Mouse (Mus musculus) intestine, embryonic 16.5 days (tissue): ENCODE data around the gene Rev1. TPM values are rescaled to one million over a fixed set of nuclear protein-coding genes. Genes with fewer than 3 reads are reported as not detected.

Experiments
- ATAC-seq: fragments of 200-750 bp; cut with Nextera tagmentation; 2 replicates; pipeline ENCODE4 v1.8.0; 2017; ENCODE audit warnings: moderate TSS enrichment, moderate library complexity
- H3K27ac ChIP-seq: fragments of 300-500 bp; sonication (generic); 2 replicates; pipeline ENCODE4 v1.5.1; 2014; ENCODE audit warnings: mild to moderate bottlenecking, low read length
- H3K27me3 ChIP-seq: fragments of 300-500 bp; sonication (generic); replicated peaks from 2 replicates; pipeline ENCODE4 v1.6.1; 2014; ENCODE audit warnings: low read length, control low read depth, mixed read lengths; ENCODE audit not compliant: control insufficient read depth, insufficient read depth
- H3K36me3 ChIP-seq: fragments of 300-500 bp; sonication (generic); 2 replicates; pipeline ENCODE4 v1.6.1; 2014; ENCODE audit warnings: low read length, control low read depth; ENCODE audit not compliant: control insufficient read depth, insufficient read depth
- H3K4me1 ChIP-seq: fragments of 300-500 bp; sonication (generic); 2 replicates; pipeline ENCODE4 v1.6.1; 2014; ENCODE audit warnings: low read length, control low read depth, mixed read lengths; ENCODE audit not compliant: control insufficient read depth, insufficient read depth
- H3K4me2 ChIP-seq: fragments of 300-500 bp; sonication (generic); 2 replicates; pipeline ENCODE4 v1.6.1; 2014; ENCODE audit warnings: low read depth, low read length, control low read depth
- H3K4me3 ChIP-seq: fragments of 300-500 bp; sonication (generic); 2 replicates; pipeline ENCODE4 v1.5.1; 2014; ENCODE audit warnings: mild to moderate bottlenecking, low read length
- H3K9ac ChIP-seq: fragments of 300-500 bp; sonication (generic); 2 replicates; pipeline ENCODE4 v1.6.1; 2014; ENCODE audit warnings: low read depth, low read length
- H3K9me3 ChIP-seq: fragments of 300-500 bp; sonication (generic); 2 replicates; pipeline ENCODE4 v1.6.1; 2016; ENCODE audit warnings: low read length, control low read depth; ENCODE audit not compliant: control insufficient read depth
- WGBS: fragments of 180-500 bp; shearing (Covaris S2); extraction: QIAGEN DNeasy Blood & Tissue Kit; methylation state at CpG from one replicate; pipeline ENCODE4 v1.1.7; 2014; 5-methylcytosine and 5-hydroxymethylcytosine counted together
- polyA plus RNA-seq: library from polyadenylated mRNA; unstranded; fragments of >200 nt; fragmentation: Nextera tagmentation; extraction: Ambion mirVana; gene quantifications from 2 replicates; pipeline ENCODE4 v1.2.1, GENCODE M21; 2015

Rev1 gene
- polyA plus RNA-seq, 1 experiment from 2014 or later = 16.6 TPM

GRCm38 (mm10) chr1:38139396-38139795 lies 9.8 kb upstream of the Rev1 start:
- no peaks in the 10 kb centered on the region for H3K4me1 ChIP-seq
- H3K27me3 ChIP-seq = no peaks in the 10 kb centered on the region
- no peak overlapping the region for H3K27ac ChIP-seq
- no peak for ATAC-seq
- no peaks in the 10 kb centered on the region for H3K36me3 ChIP-seq
- H3K4me3 ChIP-seq = no peak overlapping the region
- H3K9me3 ChIP-seq = no peaks in the 10 kb centered on the region
- no peak overlapping the region for H3K4me2 ChIP-seq
- no peak overlapping the region for H3K9ac ChIP-seq
- WGBS = 75% methylated on average over 2 of the region's 2 CpGs

- Histone ChIP-seq H3K9ac (no peak overlapping the region), H3K9me3 (no peaks in the 10 kb centered on the region), H3K4me1 (peaks cover 4% of the 10 kb centered on the region; the same call in 1 of the 2 replicates), H3K4me2 (no peak overlapping the region), H3K4me3 (no peak overlapping the region), H3K27ac (no peak overlapping the region), H3K27me3 (no peaks in the 10 kb centered on the region), H3K36me3 (no peaks in the 10 kb centered on the region)
- 58% methylated on average over 6 of the region's 6 CpGs for WGBS
- ATAC-seq = no peak
Measured at GRCm38 (mm10) chr1:38132942-38133341, 3.3 kb upstream of the Rev1 start.

- Histone ChIP-seq H3K4me2 (no peak overlapping the region), H3K27me3 (no peaks in the 10 kb centered on the region), H3K9me3 (no peaks in the 10 kb centered on the region), H3K4me3 (no peak overlapping the region), H3K36me3 (no peaks in the 10 kb centered on the region), H3K9ac (no peak overlapping the region), H3K27ac (no peak overlapping the region), H3K4me1 (peaks cover 9% of the 10 kb centered on the region; the same call in 1 of the 2 replicates)
- 52% methylated on average over 10 of the region's 10 CpGs for WGBS
- no peak for ATAC-seq
Measured at GRCm38 (mm10) chr1:38130715-38131483, 1.3 kb upstream of the Rev1 start.

- Histone ChIP-seq H3K4me2 (peak overlapping the region; percentile 78), H3K4me1 (peaks cover 15% of the 10 kb centered on the region), H3K27me3 (no peaks in the 10 kb centered on the region), H3K36me3 (no peaks in the 10 kb centered on the region), H3K27ac (peak overlapping the region; percentile 83), H3K9me3 (no peaks in the 10 kb centered on the region), H3K9ac (peak overlapping the region; percentile 87), H3K4me3 (peak overlapping the region; percentile 84)
- WGBS = under 1% methylated on average over 65 of the region's 68 CpGs
- peak; percentile 28 for ATAC-seq
Measured at GRCm38 (mm10) chr1:38128919-38129436, 623 bp downstream of the Rev1 start.

GRCm38 (mm10) chr1:38127036-38127435 lies 2.6 kb downstream of the Rev1 start:
- H3K4me3 ChIP-seq = no peak overlapping the region
- H3K9ac ChIP-seq = no peak overlapping the region
- no peak for ATAC-seq

GRCm38 (mm10) chr1:38126426-38126825 lies 3.2 kb downstream of the Rev1 start:
- Histone ChIP-seq H3K4me1 (peaks cover 16% of the 10 kb centered on the region), H3K9ac (no peak overlapping the region), H3K9me3 (no peaks in the 10 kb centered on the region), H3K27ac (no peak overlapping the region), H3K27me3 (no peaks in the 10 kb centered on the region), H3K4me3 (no peak overlapping the region), H3K36me3 (no peaks in the 10 kb centered on the region), H3K4me2 (no peak overlapping the region)
- 83% methylated on average over 3 of the region's 3 CpGs for WGBS
- ATAC-seq = no peak

More at GRCm38 (mm10) chr1:38127036-38127435, 2.6 kb downstream of the Rev1 start:
- Histone ChIP-seq H3K4me2 (no peak overlapping the region), H3K9me3 (no peaks in the 10 kb centered on the region), H3K4me1 (peaks cover 16% of the 10 kb centered on the region), H3K36me3 (no peaks in the 10 kb centered on the region), H3K27me3 (no peaks in the 10 kb centered on the region), H3K27ac (no peak overlapping the region)

- Histone ChIP-seq H3K4me3 (no peak overlapping the region), H3K36me3 (no peaks in the 10 kb centered on the region), H3K9ac (no peak overlapping the region), H3K27ac (no peak overlapping the region), H3K9me3 (no peaks in the 10 kb centered on the region), H3K4me1 (peaks cover 20% of the 10 kb centered on the region), H3K27me3 (no peaks in the 10 kb centered on the region), H3K4me2 (no peak overlapping the region)
- peak; percentile 76 for ATAC-seq
Measured at GRCm38 (mm10) chr1:38124261-38124660, 5.3 kb downstream of the Rev1 start.

- Histone ChIP-seq H3K27me3 (no peaks in the 10 kb centered on the region), H3K4me2 (no peak overlapping the region), H3K9ac (no peak overlapping the region), H3K4me1 (peaks cover 11% of the 10 kb centered on the region), H3K4me3 (no peak overlapping the region), H3K36me3 (no peaks in the 10 kb centered on the region), H3K27ac (no peak overlapping the region), H3K9me3 (no peaks in the 10 kb centered on the region)
- 57% methylated on average over 5 of the region's 5 CpGs for WGBS
- ATAC-seq = no peak
Measured at GRCm38 (mm10) chr1:38120877-38121276, 8.7 kb downstream of the Rev1 start.

GRCm38 (mm10) chr1:38118624-38119023 lies 11.0 kb downstream of the Rev1 start:
- H3K27ac ChIP-seq = no peak overlapping the region
- ATAC-seq = no peak
- no peaks in the 10 kb centered on the region for H3K27me3 ChIP-seq
- no peaks in the 10 kb centered on the region for H3K9me3 ChIP-seq
- no peak overlapping the region for H3K4me3 ChIP-seq
- 84% methylated on average over 2 of the region's 2 CpGs for WGBS
- no peaks in the 10 kb centered on the region for H3K36me3 ChIP-seq
- H3K4me1 ChIP-seq = peaks cover 4% of the 10 kb centered on the region
- no peak overlapping the region for H3K9ac ChIP-seq
- no peak overlapping the region for H3K4me2 ChIP-seq
